ENCODE assay signal across 8 mouse cellular contexts in genomic region chr11:102406401-102406800, GRCm38 (mm10). TPM values are rescaled to one million over a fixed set of nuclear protein-coding genes. Genes with fewer than 3 reads are reported as not detected.
A peak's percentile ranks its signal among the peaks of the same experiment; 100 is the strongest.
DNase-seq lines count a peak whose midpoint lies in the region; ATAC-seq and TF ChIP-seq lines count a peak whose summit lies in the region.

No protein-coding gene starts in this region.

- no peaks in the 10 kb centered on the region for H3K27me3 ChIP-seq in hindbrain, embryonic 15.5 days
- no peaks in the 10 kb centered on the region for H3K27me3 ChIP-seq in midbrain, embryonic 15.5 days (replicated peaks)

- peak; percentile 47 for DNase-seq in kidney, adult 9 months
- DNase-seq in kidney, adult 8-10 months, result no peak
- no peak for DNase-seq in adipocyte (ENCODE audit: low spot score)
- no peak for DNase-seq in thymus, postnatal 10 days (ENCODE audit: low spot score in 2 of 2)

- H3K27ac ChIP-seq in cortical plate, adult 2 months (ENCODE audit: insufficient read depth, low read length), result no peak overlapping the region
- peak overlapping the region; percentile 85 for H3K27ac ChIP-seq in hindbrain, embryonic 15.5 days (replicated peaks)
- H3K27ac ChIP-seq in midbrain, embryonic 15.5 days, result no peak overlapping the region

- H3K36me3 ChIP-seq in hindbrain, embryonic 15.5 days, result peaks cover 20% of the 10 kb centered on the region
- peaks cover 8% of the 10 kb centered on the region; the same call in 1 of the 2 replicates for H3K36me3 ChIP-seq in midbrain, embryonic 15.5 days (replicated peaks)

- H3K4me3 ChIP-seq in cortical plate, adult 2 months (ENCODE audit: insufficient read depth, low read length), result peak overlapping the region; percentile 76
- peak overlapping the region; percentile 66 for H3K4me3 ChIP-seq in hindbrain, embryonic 15.5 days
- H3K4me3 ChIP-seq in midbrain, embryonic 15.5 days, result peak overlapping the region; percentile 91

- no peak for ATAC-seq in hindbrain, embryonic 15.5 days (ENCODE audit: low FRiP score, low read depth)
- ATAC-seq in midbrain, embryonic 15.5 days (replicated peaks), result no peak
- no peak for ATAC-seq in CD4-positive, CD25-positive, alpha-beta regulatory T cell, adult 4 months

- no peak for TF ChIP-seq CTCF in cortical plate, adult 2 months (IDR thresholded peaks at IDR 0.05; ENCODE audit: extremely low read depth, insufficient read depth, low read length)

- no peak for TF ChIP-seq POLR2A in cortical plate, adult 2 months (IDR thresholded peaks at IDR 0.05; ENCODE audit: extremely low read depth, insufficient read depth, low read length)

- 13% methylated on average over 3 of the region's 3 CpGs for WGBS in hindbrain, embryonic 15.5 days
- WGBS in midbrain, embryonic 15.5 days, result 13% methylated on average over 3 of the region's 3 CpGs

- H3K4me1 ChIP-seq in cortical plate, adult 2 months (ENCODE audit: control insufficient read depth, insufficient read depth, low read length), result 0 out of 2 replicates have a peak, but pooled peaks cover 2% of the 10 kb centered on the region
- H3K4me1 ChIP-seq in hindbrain, embryonic 15.5 days (replicated peaks), result peaks cover 38% of the 10 kb centered on the region
- peaks cover 42% of the 10 kb centered on the region for H3K4me1 ChIP-seq in midbrain, embryonic 15.5 days

- H3K4me2 ChIP-seq in hindbrain, embryonic 15.5 days, result peak overlapping the region; percentile 82
- peak overlapping the region; percentile 83 for H3K4me2 ChIP-seq in midbrain, embryonic 15.5 days

- H3K9ac ChIP-seq in hindbrain, embryonic 15.5 days, result peak overlapping the region; percentile 72
- H3K9ac ChIP-seq in midbrain, embryonic 15.5 days, result peak overlapping the region; percentile 86

- H3K9me3 ChIP-seq in hindbrain, embryonic 15.5 days, result no peaks in the 10 kb centered on the region
- no peaks in the 10 kb centered on the region for H3K9me3 ChIP-seq in midbrain, embryonic 15.5 days

RNA-seq across cellular contexts. Expression of gene Slc25a39, which starts 1.3 kb away (rescaled TPM):
- 85.9 and 88.4 TPM in 2 replicates for polyA plus RNA-seq in cortical plate, adult 2 months (2012; rRNA removed)
- 167 and 168 TPM in 2 replicates for polyA plus RNA-seq in hindbrain, embryonic 15.5 days (2015; fragmentation: Nextera tagmentation; extraction: Ambion mirVana)
- polyA plus RNA-seq in midbrain, embryonic 15.5 days (2015; fragmentation: Nextera tagmentation; extraction: Ambion mirVana), result 146 and 168 TPM in 2 replicates
- polyA plus RNA-seq in CD4-positive, CD25-positive, alpha-beta regulatory T cell, adult 4 months (2017; shearing (Covaris generic)), result 10 to 100 TPM; 44.0 to 44.2 TPM

RNA-seq across cellular contexts. Expression of gene Rundc3a, which starts 13.2 kb away (rescaled TPM):
- polyA plus RNA-seq in cortical plate, adult 2 months (2012; rRNA removed), result 511 and 558 TPM in 2 replicates
- polyA plus RNA-seq in hindbrain, embryonic 15.5 days (2015; fragmentation: Nextera tagmentation; extraction: Ambion mirVana), result 135 and 149 TPM in 2 replicates
- 160 and 165 TPM in 2 replicates for polyA plus RNA-seq in midbrain, embryonic 15.5 days (2015; fragmentation: Nextera tagmentation; extraction: Ambion mirVana)
- polyA plus RNA-seq in CD4-positive, CD25-positive, alpha-beta regulatory T cell, adult 4 months (2017; shearing (Covaris generic)), result 1 to 10 TPM; 3.3 to 3.5 TPM

RNA-seq across cellular contexts. Expression of gene Grn, which starts 23.7 kb away (rescaled TPM):
- 64.6 and 67.2 TPM in 2 replicates for polyA plus RNA-seq in cortical plate, adult 2 months (2012; rRNA removed)
- polyA plus RNA-seq in hindbrain, embryonic 15.5 days (2015; fragmentation: Nextera tagmentation; extraction: Ambion mirVana), result 85.7 and 85.9 TPM in 2 replicates
- 75.2 and 82.0 TPM in 2 replicates for polyA plus RNA-seq in midbrain, embryonic 15.5 days (2015; fragmentation: Nextera tagmentation; extraction: Ambion mirVana)
- 10 to 100 TPM; 23.3 to 51.4 TPM for polyA plus RNA-seq in CD4-positive, CD25-positive, alpha-beta regulatory T cell, adult 4 months (2017; shearing (Covaris generic))

RNA-seq across cellular contexts. Expression of gene Slc4a1, which starts 40.4 kb away (rescaled TPM):
- 0.02 and 0.04 TPM in 2 replicates for polyA plus RNA-seq in cortical plate, adult 2 months (2012; rRNA removed)
- polyA plus RNA-seq in hindbrain, embryonic 15.5 days (2015; fragmentation: Nextera tagmentation; extraction: Ambion mirVana), result 2.4 and 3.4 TPM in 2 replicates
- polyA plus RNA-seq in midbrain, embryonic 15.5 days (2015; fragmentation: Nextera tagmentation; extraction: Ambion mirVana), result 2.9 and 3.8 TPM in 2 replicates
- not detected for polyA plus RNA-seq in CD4-positive, CD25-positive, alpha-beta regulatory T cell, adult 4 months (2017; shearing (Covaris generic))

RNA-seq across cellular contexts. Expression of gene Fam171a2, which starts 41.1 kb away (rescaled TPM):
- 77.9 and 78.3 TPM in 2 replicates for polyA plus RNA-seq in cortical plate, adult 2 months (2012; rRNA removed)
- 29.3 and 30.7 TPM in 2 replicates for polyA plus RNA-seq in hindbrain, embryonic 15.5 days (2015; fragmentation: Nextera tagmentation; extraction: Ambion mirVana)
- 28.7 and 36.4 TPM in 2 replicates for polyA plus RNA-seq in midbrain, embryonic 15.5 days (2015; fragmentation: Nextera tagmentation; extraction: Ambion mirVana)
- polyA plus RNA-seq in CD4-positive, CD25-positive, alpha-beta regulatory T cell, adult 4 months (2017; shearing (Covaris generic)), result not detected

Comparison
In these comparisons a context has a peak if more than half of its experiments do, and no peak if none do; other contexts are left out.
1. RNA of gene Rundc3a, which starts 13.2 kb away (polyA plus RNA-seq): 511 to 558 TPM in cortical plate, adult 2 months, 160 to 165 TPM in midbrain, embryonic 15.5 days and 135 to 149 TPM in hindbrain, embryonic 15.5 days; 3.3 to 3.5 TPM in CD4-positive, CD25-positive, alpha-beta regulatory T cell, adult 4 months; every median in the first group is over 10 times any median in the second.
2. Peak in every context shown above with its lines, with median percentiles within 50 percentile points of each other: H3K4me3 ChIP-seq.